Mouse (Mus musculus): Measurements from ENCODE around the gene Spink4.

GRCm38 (mm10) chr4:40889983-40890382 lies 29.9 kb upstream of the Spink4 start:
- TF ChIP-seq CTCF (IDR thresholded peaks at IDR 0.05; ENCODE audit: low read depth) = no peak
- TF ChIP-seq EP300 (IDR thresholded peaks at IDR 0.05; ENCODE audit: low read depth) = no peak

Data from liver, postnatal 0 days (tissue).